Mouse (Mus musculus) stomach, embryonic 15.5 days (tissue): ENCODE results near the gene Olfr13. TPM values are rescaled to one million over a fixed set of nuclear protein-coding genes. Genes with fewer than 3 reads are reported as not detected.
"Not testable (repeated sequence)": the region's sequence is repeated elsewhere in the genome, so short reads cannot be mapped to it uniquely, and the experiment has no call there.

Experiments used
- ATAC-seq: fragments of 200-750 bp; cut with Nextera tagmentation; 2 replicates; pipeline ENCODE4 v1.8.0; 2017; ENCODE audit warnings: low read depth, moderate number of reproducible peaks, moderate TSS enrichment; ENCODE audit not compliant: insufficient read depth, low FRiP score
- H3K27ac ChIP-seq: fragments of 300-500 bp; sonication (generic); 2 replicates; pipeline ENCODE4 v1.5.1; 2015; ENCODE audit warnings: mild to moderate bottlenecking, inconsistent platforms
- H3K27me3 ChIP-seq: fragments of 300-500 bp; sonication (generic); replicated peaks from 2 replicates; pipeline ENCODE4 v1.6.1; 2015; ENCODE audit warnings: inconsistent platforms
- H3K36me3 ChIP-seq: fragments of 300-500 bp; sonication (generic); 2 replicates; pipeline ENCODE4 v1.6.1; 2015; ENCODE audit warnings: inconsistent platforms
- H3K4me1 ChIP-seq: fragments of 300-500 bp; sonication (generic); 2 replicates; pipeline ENCODE4 v1.6.1; 2015; ENCODE audit warnings: inconsistent platforms
- H3K4me2 ChIP-seq: fragments of 300-500 bp; sonication (generic); 2 replicates; pipeline ENCODE4 v1.6.1; 2015; ENCODE audit warnings: mild to moderate bottlenecking, inconsistent platforms
- H3K4me3 ChIP-seq: fragments of 300-500 bp; sonication (generic); replicated peaks from 2 replicates; pipeline ENCODE4 v1.5.1; 2015; ENCODE audit warnings: inconsistent platforms
- H3K9ac ChIP-seq: fragments of 300-500 bp; sonication (generic); 2 replicates; pipeline ENCODE4 v1.6.1; 2015; ENCODE audit warnings: inconsistent platforms
- H3K9me3 ChIP-seq: fragments of 300-500 bp; sonication (generic); 2 replicates; pipeline ENCODE4 v1.6.1; 2016; ENCODE audit warnings: inconsistent platforms
- polyA plus RNA-seq: library from polyadenylated mRNA; unstranded; fragments of >200 nt; fragmentation: Nextera tagmentation; extraction: Ambion mirVana; gene quantifications from 2 replicates; pipeline ENCODE4 v1.2.1, GENCODE M21; 2015

Olfr13 gene
- polyA plus RNA-seq, 1 experiment from 2014 or later, result not detected

GRCm38 (mm10) chr6:43212873-43213272, 40.9 kb downstream of the Olfr13 start, which contains the start of gene Olfr434:
Gene Olfr434 (plus strand): TSS chr6:43213021.
- not testable (repeated sequence) for H3K4me3 ChIP-seq, H3K27ac ChIP-seq, H3K36me3 ChIP-seq, H3K9ac ChIP-seq, H3K27me3 ChIP-seq, H3K4me2 ChIP-seq, H3K9me3 ChIP-seq, ATAC-seq, H3K4me1 ChIP-seq

Other genes starting within 250 kb of the Olfr13 start
- gene Olfr444, start 223.1 kb upstream of the Olfr13 start, polyA plus RNA-seq, result not detected in 2 replicates
- not detected in 2 replicates for gene Olfr441, start 65.8 kb upstream of the Olfr13 start, polyA plus RNA-seq
- not detected in 2 replicates for gene Olfr237-ps1, start 25.6 kb upstream of the Olfr13 start, polyA plus RNA-seq
- gene Olfr437, start 8.9 kb upstream of the Olfr13 start, polyA plus RNA-seq, result not detected in 2 replicates
- gene Olfr435, start 25.0 kb downstream of the Olfr13 start, polyA plus RNA-seq, result not detected in 2 replicates
- gene Olfr434, start 40.9 kb downstream of the Olfr13 start, polyA plus RNA-seq, result not detected in 2 replicates
- gene Olfr47, start 59.4 kb downstream of the Olfr13 start, polyA plus RNA-seq, result not detected in 2 replicates
- gene Arhgef5, start 93.4 kb downstream of the Olfr13 start, polyA plus RNA-seq, result 17.1 and 18.4 TPM in 2 replicates
- gene Nobox, start 137.4 kb downstream of the Olfr13 start, polyA plus RNA-seq, result 0.06 TPM in 1 of 2 replicates, not detected in the other